Mouse (Mus musculus): ENCODE data around the gene AC170998.1.

- TF ChIP-seq CTCF (conservative IDR thresholded peaks at IDR 0.05; ENCODE audit: low read length) (no peak), POU5F1 (IDR thresholded peaks at IDR 0.05; ENCODE audit: borderline replicate concordance, low read length) (no peak), NANOG (IDR thresholded peaks at IDR 0.05; ENCODE audit: borderline replicate concordance, low read length) (no peak)
Measured at GRCm38 (mm10) chr17:28691687-28692340, 34.1 kb upstream of the AC170998.1 start.

Measured in E14TG2a.4 (cell line).